Mouse (Mus musculus) E14TG2a.4 (cell line): ENCODE data around the gene Peli2.

Experiments
- CTCF ChIP-seq: conservative IDR thresholded peaks from 2 replicates; pipeline ENCODE4 v1.5.1; 2014; ENCODE audit warnings: low read length
- NANOG ChIP-seq: IDR thresholded peaks from 2 replicates; pipeline ENCODE4 v1.6.1; 2014; ENCODE audit warnings: borderline replicate concordance, low read length, mixed read lengths
- POU5F1 ChIP-seq: IDR thresholded peaks from 2 replicates; pipeline ENCODE4 v1.6.1; 2014; ENCODE audit warnings: low read length, borderline replicate concordance

GRCm38 (mm10) chr14:48246963-48247362 is 126.3 kb downstream of the Peli2 start:
- TF ChIP-seq CTCF (no peak), POU5F1 (no peak), NANOG (no peak)
